Mouse (Mus musculus): ENCODE data around the gene Tkfc. TPM values are rescaled to one million over a fixed set of nuclear protein-coding genes. Genes with fewer than 3 reads are reported as not detected.

The Tkfc gene
- total RNA-seq, 2 experiments from 2014 or later: 18.5 to 21.8 TPM

Other genes starting within 250 kb of the Tkfc start
- 100 to 1,000 TPM; 258 to 328 TPM for gene Syt7, start 216.6 kb downstream of the Tkfc start, total RNA-seq (2021)
- gene Lrrc10b, start 148.2 kb downstream of the Tkfc start, total RNA-seq (2021): 10 to 100 TPM; 76.2 to 78.9 TPM
- 1 to 10 TPM; 1.7 to 3.4 TPM for gene Ppp1r32, start 122.7 kb downstream of the Tkfc start, total RNA-seq (2021)
- 10 to 100 TPM; 65.9 to 72.2 TPM for gene Cpsf7, start 80.4 kb downstream of the Tkfc start, total RNA-seq (2021)
- 10 to 100 TPM; 52.4 to 60.0 TPM for gene Sdhaf2, start 79.5 kb downstream of the Tkfc start, total RNA-seq (2021)
- 10 to 100 TPM; 11.1 to 11.2 TPM for gene Tmem216, start 49.4 kb downstream of the Tkfc start, total RNA-seq (2021)
- gene Cyb561a3, start 28.5 kb downstream of the Tkfc start, total RNA-seq (2021): 10 to 100 TPM; 10.9 to 13.1 TPM
- gene Tmem138, start 28.3 kb downstream of the Tkfc start, total RNA-seq (2021): 10 to 100 TPM; 12.6 to 13.9 TPM
- 100 to 1,000 TPM; 196 to 211 TPM for gene Ddb1, start 327 bp downstream of the Tkfc start, total RNA-seq (2021)
- gene Vwce, start 28.6 kb upstream of the Tkfc start, total RNA-seq (2021): under 1 TPM; 0.14 to 0.22 TPM
- gene Pga5, start 72.4 kb upstream of the Tkfc start, total RNA-seq (2021): not detected
- 10 to 100 TPM; 24.8 to 28.0 TPM for gene Vps37c, start 83.1 kb upstream of the Tkfc start, total RNA-seq (2021)
- under 1 TPM in 1 of 2 experiments, not detected in 1; 0.16 TPM for gene Cd5, start 133.3 kb upstream of the Tkfc start, total RNA-seq (2021)
- under 1 TPM; 0.25 to 0.49 TPM for gene Cd6, start 224.4 kb upstream of the Tkfc start, total RNA-seq (2021)
- 1 to 10 TPM; 1.1 to 1.9 TPM for gene Slc15a3, start 234.1 kb upstream of the Tkfc start, total RNA-seq (2021)

Measured in layer of hippocampus, postnatal 25 days (tissue).